In the genomic region with DNA sequence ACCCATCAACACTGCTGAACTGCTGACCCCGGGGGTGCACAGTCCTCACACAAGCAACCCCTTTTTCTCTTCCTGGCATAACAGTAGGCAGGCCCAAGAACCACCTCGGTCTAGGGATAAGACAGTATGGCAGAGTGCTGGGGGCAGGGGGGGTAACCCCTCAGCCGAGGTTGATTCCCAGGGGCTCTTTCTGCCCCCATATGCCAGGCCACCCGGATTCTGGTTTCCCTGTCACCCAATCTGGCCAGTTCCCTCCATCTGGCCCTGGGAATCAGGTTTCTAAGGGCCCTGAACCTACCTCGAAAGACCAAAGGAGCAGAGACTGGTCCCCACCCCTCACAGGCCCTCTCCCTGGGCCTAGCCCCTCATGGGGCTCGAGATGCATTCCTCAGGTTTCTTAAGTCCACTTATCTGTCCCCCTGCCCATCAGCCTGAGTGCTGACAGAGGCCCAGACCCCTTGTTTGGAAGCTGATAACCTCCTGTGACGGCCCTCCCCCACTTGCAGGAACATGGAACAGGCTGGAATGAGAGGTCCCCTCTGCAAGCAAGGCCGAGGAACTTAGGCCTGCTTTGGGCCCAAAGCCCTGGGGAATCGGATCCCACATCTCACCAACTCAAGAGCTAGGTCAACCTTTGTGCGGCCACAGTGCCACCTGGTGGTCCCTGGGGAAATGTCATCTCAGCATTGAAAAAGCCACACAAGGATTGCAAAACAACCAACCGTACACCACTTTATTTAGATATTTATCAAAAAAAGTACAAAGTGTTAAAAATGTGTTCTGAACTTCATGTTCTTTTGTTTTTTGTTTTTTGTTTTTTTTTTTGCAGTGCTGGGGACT, we compare ENCODE assay signal across 8 mouse cellular contexts. TPM values are rescaled to one million over a fixed set of nuclear protein-coding genes. Genes with fewer than 3 reads are reported as not detected.
A peak's percentile ranks its signal among the peaks of the same experiment; 100 is the strongest.
DNase-seq lines count a peak whose midpoint lies in the region; ATAC-seq and TF ChIP-seq lines count a peak whose summit lies in the region.

No protein-coding gene starts in this region.

- no peaks in the 10 kb centered on the region for H3K36me3 ChIP-seq in forebrain, embryonic 11.5 days (ENCODE audit: control insufficient read depth, insufficient read depth, low read length)
- H3K36me3 ChIP-seq in forebrain, embryonic 16.5 days (ENCODE audit: control insufficient read depth, insufficient read depth) = no peaks in the 10 kb centered on the region
- H3K36me3 ChIP-seq in hindbrain, embryonic 16.5 days (ENCODE audit: control insufficient read depth, insufficient read depth, low read length) = peaks cover 6% of the 10 kb centered on the region

- H3K4me3 ChIP-seq in forebrain, embryonic 11.5 days (ENCODE audit: low read depth, low read length) = no peak overlapping the region
- H3K4me3 ChIP-seq in forebrain, embryonic 16.5 days (replicated peaks; ENCODE audit: low read length) = no peak overlapping the region
- no peak overlapping the region for H3K4me3 ChIP-seq in hindbrain, embryonic 16.5 days (ENCODE audit: low read length)
- H3K4me3 ChIP-seq in left cerebral cortex, adult 2 months = no peak overlapping the region

- WGBS in forebrain, embryonic 11.5 days = 36% methylated on average over 11 of the region's 11 CpGs
- WGBS in forebrain, embryonic 16.5 days = 46% methylated on average over 11 of the region's 11 CpGs
- 35% methylated on average over 11 of the region's 11 CpGs for WGBS in hindbrain, embryonic 16.5 days

- TF ChIP-seq CTCF in left cerebral cortex, adult 2 months (IDR thresholded peaks at IDR 0.05) = peak; percentile 80

- ATAC-seq in forebrain, embryonic 11.5 days (replicated peaks; ENCODE audit: low FRiP score) = no peak
- ATAC-seq in forebrain, embryonic 16.5 days = no peak
- peak; percentile 39; the same call in 1 of the 2 replicates for ATAC-seq in frontal cortex, adult (ENCODE audit: low TSS enrichment)
- 0 out of 2 replicates have a peak, but pooled peaks have one; percentile 10 for ATAC-seq in hindbrain, embryonic 16.5 days

- intact Hi-C loops in left cerebral cortex, adult 2 months (cut with DNase I) = loop anchor here (2.0 to 5.0 kb wide), 3 partner anchors 90 to 526 kb away; no protein-coding TSS in a partner anchor

- H3K4me2 ChIP-seq in forebrain, embryonic 11.5 days (ENCODE audit: low read depth, low read length, severe bottlenecking) = no peak overlapping the region
- no peak overlapping the region for H3K4me2 ChIP-seq in forebrain, embryonic 16.5 days (ENCODE audit: low read length)
- H3K4me2 ChIP-seq in hindbrain, embryonic 16.5 days (ENCODE audit: low read length) = no peak overlapping the region

- H3K27me3 ChIP-seq in forebrain, embryonic 11.5 days (ENCODE audit: control insufficient read depth, insufficient read depth, low read length) = peaks cover 48% of the 10 kb centered on the region
- H3K27me3 ChIP-seq in forebrain, embryonic 16.5 days (replicated peaks; ENCODE audit: control insufficient read depth, insufficient read depth, low read length) = peaks cover 36% of the 10 kb centered on the region
- peaks cover 40% of the 10 kb centered on the region for H3K27me3 ChIP-seq in hindbrain, embryonic 16.5 days (replicated peaks; ENCODE audit: control insufficient read depth, insufficient read depth, low read length)

- H3K4me1 ChIP-seq in forebrain, embryonic 11.5 days (replicated peaks; ENCODE audit: control insufficient read depth, insufficient read depth, low read length) = peaks cover 27% of the 10 kb centered on the region
- H3K4me1 ChIP-seq in forebrain, embryonic 16.5 days (replicated peaks; ENCODE audit: control insufficient read depth, insufficient read depth, low read length) = peaks cover 34% of the 10 kb centered on the region
- peaks cover 20% of the 10 kb centered on the region for H3K4me1 ChIP-seq in hindbrain, embryonic 16.5 days (ENCODE audit: control insufficient read depth, insufficient read depth, low read depth, low read length)

- H3K9ac ChIP-seq in forebrain, embryonic 11.5 days (ENCODE audit: low read length) = no peak overlapping the region
- H3K9ac ChIP-seq in forebrain, embryonic 16.5 days (replicated peaks; ENCODE audit: low read depth, low read length) = no peak overlapping the region
- no peak overlapping the region for H3K9ac ChIP-seq in hindbrain, embryonic 16.5 days (ENCODE audit: low read depth, low read length)

- H3K27ac ChIP-seq in forebrain, embryonic 11.5 days (ENCODE audit: low read depth, low read length) = no peak overlapping the region
- H3K27ac ChIP-seq in forebrain, embryonic 16.5 days (ENCODE audit: low read length) = no peak overlapping the region
- no peak overlapping the region for H3K27ac ChIP-seq in hindbrain, embryonic 16.5 days (ENCODE audit: low read depth, low read length)
- H3K27ac ChIP-seq in left cerebral cortex, adult 2 months = no peak overlapping the region

- peak; percentile 91 for DNase-seq in forebrain, embryonic 11.5 days (ENCODE audit: low spot score)
- DNase-seq in c-Kit-positive CD71-positive TER-119-negative erythroid progenitor cells, embryonic 14.5 days (ENCODE audit: low read depth) = peak; percentile 93
- DNase-seq in left cerebral cortex, adult 2 months (ENCODE audit: extremely low spot score in 1 of 2, low spot score in 2 of 2) = peak; percentile 80 to 86
- DNase-seq in mesoderm, embryonic 11.5 days (ENCODE audit: low read depth, low spot score) = peak; percentile 87
- peak; percentile 66 to 82 for DNase-seq in spleen, postnatal 36 days (ENCODE audit: low spot score in 2 of 2)

- H3K9me3 ChIP-seq in forebrain, embryonic 11.5 days (ENCODE audit: control insufficient read depth, low read length) = no peaks in the 10 kb centered on the region
- no peaks in the 10 kb centered on the region for H3K9me3 ChIP-seq in forebrain, embryonic 16.5 days (ENCODE audit: control insufficient read depth, low read length)
- no peaks in the 10 kb centered on the region for H3K9me3 ChIP-seq in hindbrain, embryonic 16.5 days (ENCODE audit: control insufficient read depth, low read length)

RNA-seq across cellular contexts. Expression of gene Npm3, which starts 2.1 kb away (rescaled TPM):
- 13.1 and 18.2 TPM in 2 replicates for polyA plus RNA-seq in forebrain, embryonic 11.5 days (2014; fragmentation: Nextera tagmentation; extraction: Ambion mirVana)
- 6.7 and 10.6 TPM in 2 replicates for polyA plus RNA-seq in forebrain, embryonic 16.5 days (2015; fragmentation: Nextera tagmentation; extraction: Ambion mirVana)
- 5.7 and 6.5 TPM in 2 replicates for polyA plus RNA-seq in hindbrain, embryonic 16.5 days (2015; fragmentation: Nextera tagmentation; extraction: Ambion mirVana)
- total RNA-seq in left cerebral cortex, adult 2 months (2021) = 1 to 10 TPM; 4.1 to 6.8 TPM

RNA-seq across cellular contexts. Expression of gene Fgf8, which starts 4.5 kb away (rescaled TPM):
- polyA plus RNA-seq in forebrain, embryonic 11.5 days (2014; fragmentation: Nextera tagmentation; extraction: Ambion mirVana) = 18.3 and 22.2 TPM in 2 replicates
- polyA plus RNA-seq in forebrain, embryonic 16.5 days (2015; fragmentation: Nextera tagmentation; extraction: Ambion mirVana) = 0.31 and 0.43 TPM in 2 replicates
- polyA plus RNA-seq in hindbrain, embryonic 16.5 days (2015; fragmentation: Nextera tagmentation; extraction: Ambion mirVana) = 0.52 and 0.69 TPM in 2 replicates
- not detected for total RNA-seq in left cerebral cortex, adult 2 months (2021)

RNA-seq across cellular contexts. Expression of gene Mgea5, which starts 36.4 kb away (rescaled TPM):
- polyA plus RNA-seq in forebrain, embryonic 11.5 days (2014; fragmentation: Nextera tagmentation; extraction: Ambion mirVana) = 83.4 and 88.9 TPM in 2 replicates
- polyA plus RNA-seq in forebrain, embryonic 16.5 days (2015; fragmentation: Nextera tagmentation; extraction: Ambion mirVana) = 77.0 and 90.5 TPM in 2 replicates
- polyA plus RNA-seq in hindbrain, embryonic 16.5 days (2015; fragmentation: Nextera tagmentation; extraction: Ambion mirVana) = 63.7 and 68.3 TPM in 2 replicates
- total RNA-seq in left cerebral cortex, adult 2 months (2021) = 100 to 1,000 TPM; 164 to 176 TPM

Comparison
In these comparisons a context has a peak if more than half of its experiments do, and no peak if none do; other contexts are left out.
1. RNA of gene Fgf8, which starts 4.5 kb away (polyA plus RNA-seq): 18.3 to 22.2 TPM in forebrain, embryonic 11.5 days; 0.52 to 0.69 TPM in hindbrain, embryonic 16.5 days and 0.31 to 0.43 TPM in forebrain, embryonic 16.5 days; every median in the first group is over 10 times any median in the second.
2. ATAC-seq: peak in frontal cortex, adult (single experiment) and hindbrain, embryonic 16.5 days (single experiment); none in forebrain, embryonic 11.5 days (single experiment) and forebrain, embryonic 16.5 days (single experiment).
3. Peak in every context shown above with its lines, with median percentiles within 50 percentile points of each other: DNase-seq.